Mouse (Mus musculus): ENCODE data around the gene Col6a5. TPM values are rescaled to one million over a fixed set of nuclear protein-coding genes. Genes with fewer than 3 reads are reported as not detected.
A peak's percentile ranks its signal among the peaks of the same experiment; 100 is the strongest.

Col6a5 gene
- total and polyA plus RNA-seq, 2 experiments from 2014 or later, result 0.40 to 1.3 TPM

DNA sequence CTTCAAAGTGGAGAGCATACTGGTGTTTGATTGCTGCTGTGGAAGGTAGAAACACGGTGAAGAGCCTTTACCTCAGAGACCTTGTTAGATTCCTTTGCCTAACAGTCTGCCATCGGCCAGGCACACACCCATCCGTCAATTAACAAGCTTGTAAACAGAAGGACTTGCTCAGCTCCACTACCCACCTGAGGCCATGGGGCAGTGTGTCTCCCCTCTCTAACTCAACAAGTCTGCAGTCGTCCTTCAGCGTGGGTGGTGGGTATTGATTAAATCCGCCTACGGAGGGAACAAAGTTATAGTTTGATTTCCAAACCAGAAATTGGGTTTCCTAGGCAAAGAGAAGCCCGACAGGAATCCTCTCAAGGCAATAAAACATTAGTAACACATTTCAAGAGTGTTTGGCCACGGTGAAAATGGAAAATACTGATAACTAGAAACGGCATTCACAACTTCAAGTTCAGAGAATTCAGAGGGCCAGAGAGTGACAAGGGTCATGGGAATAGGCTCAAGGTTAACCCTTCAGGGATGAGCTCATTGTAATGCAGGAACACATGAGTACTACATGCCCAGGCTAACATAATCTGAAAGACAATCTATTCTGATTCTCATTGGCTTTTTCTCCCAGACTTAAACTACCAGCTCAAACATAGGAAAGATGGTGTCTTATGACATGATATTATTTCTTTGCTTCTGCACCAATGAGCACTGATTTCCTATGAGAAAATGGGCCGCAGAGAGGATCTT is 81.9 kb downstream of the Col6a5 start:
- Histone ChIP-seq H3K27me3 (ENCODE audit: insufficient read depth, low read length) (no peaks in the 10 kb centered on the region), H3K36me3 (ENCODE audit: insufficient read depth) (no peaks in the 10 kb centered on the region)
- ATAC-seq, result no peak

GRCm38 (mm10) chr9:105876124-105876523 is 84.3 kb downstream of the Col6a5 start:
- Histone ChIP-seq H3K9me3 (ENCODE audit: low read length) (no peaks in the 10 kb centered on the region), H3K4me2 (ENCODE audit: low read depth) (no peak overlapping the region), H3K9ac (no peak overlapping the region), H3K4me1 (ENCODE audit: insufficient read depth) (no peaks in the 10 kb centered on the region), H3K27ac (ENCODE audit: low read depth, low read length) (no peak overlapping the region), H3K36me3 (ENCODE audit: insufficient read depth) (no peaks in the 10 kb centered on the region), H3K4me3 (ENCODE audit: low read depth, low read length) (no peak overlapping the region), H3K27me3 (ENCODE audit: insufficient read depth, low read length) (no peaks in the 10 kb centered on the region)
- TF ChIP-seq CTCF (IDR thresholded peaks at IDR 0.05; ENCODE audit: low read depth), result no peak
- ATAC-seq (no peak), DNase-seq (no peak)
- WGBS, result 92% methylated on average over 4 of the region's 4 CpGs

More for the DNA sequence above, 81.9 kb downstream of the Col6a5 start:
- no peak for DNase-seq
- no peak overlapping the region for H3K27ac ChIP-seq (ENCODE audit: low read depth, low read length)
- WGBS, result 79% methylated on average over 11 of the region's 11 CpGs
- TF ChIP-seq CTCF (IDR thresholded peaks at IDR 0.05; ENCODE audit: low read depth), result no peak
- no peak overlapping the region for H3K4me3 ChIP-seq (ENCODE audit: low read depth, low read length)
- no peak overlapping the region for H3K4me2 ChIP-seq (ENCODE audit: low read depth)
- H3K9ac ChIP-seq, result no peak overlapping the region
- H3K4me1 ChIP-seq (ENCODE audit: insufficient read depth), result no peaks in the 10 kb centered on the region
- H3K9me3 ChIP-seq (ENCODE audit: low read length), result no peaks in the 10 kb centered on the region

DNA sequence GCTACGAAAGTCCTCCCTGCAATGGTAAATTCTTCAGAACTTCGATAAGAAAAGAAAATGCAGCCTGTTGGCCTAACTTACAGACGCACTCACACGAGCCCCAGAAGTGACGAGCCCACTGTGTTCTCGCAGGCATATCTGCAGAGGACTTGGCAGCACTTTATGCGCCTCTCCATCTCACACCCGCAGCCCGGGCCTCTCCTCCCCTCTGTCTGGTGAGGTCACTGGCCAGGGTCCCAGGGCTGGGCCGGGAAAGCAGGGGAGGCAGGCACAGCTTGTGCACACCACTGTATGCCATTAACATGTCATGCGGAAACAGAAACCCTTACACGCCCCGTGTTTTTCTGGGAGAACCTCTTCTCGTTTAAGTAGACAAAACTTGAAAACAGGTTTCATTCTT is 88.8 kb downstream of the Col6a5 start:
- H3K27me3 ChIP-seq (ENCODE audit: insufficient read depth, low read length), result no peaks in the 10 kb centered on the region
- no peak for TF ChIP-seq CTCF (IDR thresholded peaks at IDR 0.05; ENCODE audit: low read depth)
- H3K4me1 ChIP-seq (ENCODE audit: insufficient read depth), result no peaks in the 10 kb centered on the region
- H3K9ac ChIP-seq, result no peak overlapping the region
- no peaks in the 10 kb centered on the region for H3K36me3 ChIP-seq (ENCODE audit: insufficient read depth)
- H3K9me3 ChIP-seq (ENCODE audit: low read length), result no peaks in the 10 kb centered on the region
- no peak for ATAC-seq
- no peak overlapping the region for H3K4me2 ChIP-seq (ENCODE audit: low read depth)
- H3K4me3 ChIP-seq (ENCODE audit: low read depth, low read length), result no peak overlapping the region
- WGBS, result 67% methylated on average over 14 of the region's 14 CpGs
- DNase-seq, result no peak
- no peak overlapping the region for H3K27ac ChIP-seq (ENCODE audit: low read depth, low read length)

- 20% methylated on average over 6 of the region's 6 CpGs for WGBS
- no peak overlapping the region for H3K9ac ChIP-seq
- no peaks in the 10 kb centered on the region for H3K36me3 ChIP-seq (ENCODE audit: insufficient read depth)
- ATAC-seq (peak; percentile 71), DNase-seq (peak; percentile 88)
- no peaks in the 10 kb centered on the region; the same call in 1 of the 2 replicates for H3K27me3 ChIP-seq (ENCODE audit: insufficient read depth, low read length)
- TF ChIP-seq CTCF (IDR thresholded peaks at IDR 0.05; ENCODE audit: low read depth), result peak; percentile 96
- H3K4me1 ChIP-seq (ENCODE audit: insufficient read depth), result no peaks in the 10 kb centered on the region
- no peak overlapping the region for H3K27ac ChIP-seq (ENCODE audit: low read depth, low read length)
- H3K9me3 ChIP-seq (ENCODE audit: low read length), result no peaks in the 10 kb centered on the region
- no peak overlapping the region for H3K4me3 ChIP-seq (ENCODE audit: low read depth, low read length)
- H3K4me2 ChIP-seq (ENCODE audit: low read depth), result no peak overlapping the region
Observed at GRCm38 (mm10) chr9:105857773-105858172, 102.7 kb downstream of the Col6a5 start.

- H3K9me3 ChIP-seq (ENCODE audit: low read length), result no peaks in the 10 kb centered on the region
- WGBS, result 81% methylated on average over 1 of the region's 1 CpGs
- DNase-seq, result no peak
Observed at GRCm38 (mm10) chr9:105852778-105853065, 107.7 kb downstream of the Col6a5 start.

GRCm38 (mm10) chr9:105852015-105852777 is 108.2 kb downstream of the Col6a5 start:
- no peak overlapping the region for H3K4me2 ChIP-seq (ENCODE audit: low read depth)
- no peaks in the 10 kb centered on the region for H3K36me3 ChIP-seq (ENCODE audit: insufficient read depth)
- no peaks in the 10 kb centered on the region for H3K9me3 ChIP-seq (ENCODE audit: low read length)
- no peaks in the 10 kb centered on the region for H3K27me3 ChIP-seq (ENCODE audit: insufficient read depth, low read length)
- TF ChIP-seq CTCF (IDR thresholded peaks at IDR 0.05; ENCODE audit: low read depth), result no peak
- peak; percentile 36 for ATAC-seq
- H3K9ac ChIP-seq, result no peak overlapping the region
- no peaks in the 10 kb centered on the region for H3K4me1 ChIP-seq (ENCODE audit: insufficient read depth)
- WGBS, result 76% methylated on average over 14 of the region's 14 CpGs
- no peak overlapping the region for H3K4me3 ChIP-seq (ENCODE audit: low read depth, low read length)
- no peak overlapping the region for H3K27ac ChIP-seq (ENCODE audit: low read depth, low read length)
- DNase-seq, result no peak

More at GRCm38 (mm10) chr9:105852778-105853065, 107.7 kb downstream of the Col6a5 start:
- Histone ChIP-seq H3K4me2 (ENCODE audit: low read depth) (no peak overlapping the region), H3K27ac (ENCODE audit: low read depth, low read length) (no peak overlapping the region), H3K4me3 (ENCODE audit: low read depth, low read length) (no peak overlapping the region), H3K4me1 (ENCODE audit: insufficient read depth) (no peaks in the 10 kb centered on the region), H3K9ac (no peak overlapping the region), H3K27me3 (ENCODE audit: insufficient read depth, low read length) (no peaks in the 10 kb centered on the region), H3K36me3 (ENCODE audit: insufficient read depth) (no peaks in the 10 kb centered on the region)
- TF ChIP-seq CTCF (IDR thresholded peaks at IDR 0.05; ENCODE audit: low read depth), result no peak
- no peak for ATAC-seq

GRCm38 (mm10) chr9:105851011-105851410 is 109.4 kb downstream of the Col6a5 start:
- no peak overlapping the region for H3K27ac ChIP-seq (ENCODE audit: low read depth, low read length)
- H3K4me1 ChIP-seq (ENCODE audit: insufficient read depth), result no peaks in the 10 kb centered on the region
- no peaks in the 10 kb centered on the region for H3K36me3 ChIP-seq (ENCODE audit: insufficient read depth)
- no peak overlapping the region for H3K4me2 ChIP-seq (ENCODE audit: low read depth)
- no peak for TF ChIP-seq CTCF (IDR thresholded peaks at IDR 0.05; ENCODE audit: low read depth)
- H3K9ac ChIP-seq, result no peak overlapping the region
- no peaks in the 10 kb centered on the region for H3K27me3 ChIP-seq (ENCODE audit: insufficient read depth, low read length)
- no peaks in the 10 kb centered on the region for H3K9me3 ChIP-seq (ENCODE audit: low read length)
- H3K4me3 ChIP-seq (ENCODE audit: low read depth, low read length), result no peak overlapping the region
- ATAC-seq (no peak), DNase-seq (no peak)
- WGBS, result 82% methylated on average over 3 of the region's 3 CpGs

Data from forebrain, postnatal 0 days (tissue).